Mouse (Mus musculus) left cerebral cortex, postnatal 36 days (tissue): ENCODE measurements around the gene Nop56. TPM values are rescaled to one million over a fixed set of nuclear protein-coding genes. Genes with fewer than 3 reads are reported as not detected.
A peak's percentile ranks its signal among the peaks of the same experiment; 100 is the strongest.

Experiments used
- DNase-seq, 2 experiments: peaks; one replicate each; pipeline ENCODE4 v3.0.0; 2021 to 2022; ENCODE audit warnings: low spot score in 2 of 2, mixed read lengths in 1 of 2
- intact Hi-C: fragments of 180-260 bp; cut with DNase I; formaldehyde crosslinking; loops from one replicate; pipeline ENCODE4 v1.15.1; 2025
- total RNA-seq, 2 experiments: library from RNA; stranded (reverse); gene quantifications; 2 replicates each; pipeline ENCODE4 v1.2.3; 2021

Nop56 gene
- total RNA-seq, 2 experiments from 2014 or later, result 120 to 126 TPM

DNA sequence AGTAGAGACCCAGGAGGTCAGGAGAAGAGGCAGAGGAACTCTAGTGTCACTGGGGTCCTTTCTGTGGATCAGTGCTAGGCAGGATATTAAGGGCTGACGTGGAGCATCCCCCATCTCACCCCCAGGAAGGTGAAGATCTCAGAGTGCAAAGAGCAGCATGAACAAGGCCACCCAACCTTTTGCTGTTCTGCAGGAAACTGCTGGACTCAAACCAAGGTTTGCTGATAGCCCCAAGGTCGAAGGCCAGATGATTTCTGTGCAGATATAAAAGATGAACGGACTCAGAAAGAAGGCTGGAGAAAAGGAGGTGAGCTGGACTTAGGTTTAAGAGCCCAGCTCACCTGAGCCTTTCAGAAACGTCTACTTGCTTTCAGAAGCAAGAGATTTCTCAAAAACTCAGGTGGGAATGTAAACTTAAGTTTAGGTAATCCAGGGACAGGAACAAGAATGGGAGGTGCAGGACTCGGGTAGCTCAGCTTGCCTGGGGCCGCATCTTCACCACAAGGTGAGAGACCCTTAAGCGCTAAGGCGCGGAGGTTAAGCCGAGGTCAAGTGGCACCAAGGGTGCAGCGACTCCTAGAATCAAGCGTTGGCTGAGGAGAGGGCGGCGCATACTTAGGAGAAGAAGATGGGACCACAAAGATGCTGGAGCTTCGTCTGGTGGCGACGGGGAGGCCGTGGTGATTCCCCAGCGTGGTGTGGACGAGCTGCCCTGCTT is 20.1 kb downstream of the Nop56 start:
- DNase-seq, result no peak
- intact Hi-C loops, result loop anchor here (2.0 to 10.0 kb wide), 2 partner anchors 68 to 270 kb away; partner anchors contain the start of gene Mrps26

DNA sequence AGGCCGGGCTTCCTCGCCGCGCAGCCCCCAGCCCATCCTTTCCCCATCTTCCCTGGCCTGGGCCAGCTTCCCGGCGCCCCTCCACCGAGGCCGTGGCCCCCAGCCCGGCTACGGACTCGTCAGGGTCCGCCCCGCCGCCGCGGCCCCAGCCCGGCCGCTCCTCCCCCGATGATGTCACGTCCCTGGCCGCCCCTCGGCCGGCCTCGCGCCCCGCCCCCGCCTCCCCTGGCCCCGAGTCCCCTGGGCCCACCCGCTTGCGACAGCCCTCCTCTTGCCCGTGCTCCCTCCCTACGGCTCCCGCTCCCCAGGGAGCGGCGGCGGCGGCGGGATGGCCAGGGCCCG is 20.7 kb downstream of the Nop56 start, which contains the start of gene Ebf4:
Gene Ebf4 (plus strand): TSS at position 234 of the 342 bp plus-strand sequence.
- peak in 1 of 2 experiments; percentile 24 for DNase-seq

DNA sequence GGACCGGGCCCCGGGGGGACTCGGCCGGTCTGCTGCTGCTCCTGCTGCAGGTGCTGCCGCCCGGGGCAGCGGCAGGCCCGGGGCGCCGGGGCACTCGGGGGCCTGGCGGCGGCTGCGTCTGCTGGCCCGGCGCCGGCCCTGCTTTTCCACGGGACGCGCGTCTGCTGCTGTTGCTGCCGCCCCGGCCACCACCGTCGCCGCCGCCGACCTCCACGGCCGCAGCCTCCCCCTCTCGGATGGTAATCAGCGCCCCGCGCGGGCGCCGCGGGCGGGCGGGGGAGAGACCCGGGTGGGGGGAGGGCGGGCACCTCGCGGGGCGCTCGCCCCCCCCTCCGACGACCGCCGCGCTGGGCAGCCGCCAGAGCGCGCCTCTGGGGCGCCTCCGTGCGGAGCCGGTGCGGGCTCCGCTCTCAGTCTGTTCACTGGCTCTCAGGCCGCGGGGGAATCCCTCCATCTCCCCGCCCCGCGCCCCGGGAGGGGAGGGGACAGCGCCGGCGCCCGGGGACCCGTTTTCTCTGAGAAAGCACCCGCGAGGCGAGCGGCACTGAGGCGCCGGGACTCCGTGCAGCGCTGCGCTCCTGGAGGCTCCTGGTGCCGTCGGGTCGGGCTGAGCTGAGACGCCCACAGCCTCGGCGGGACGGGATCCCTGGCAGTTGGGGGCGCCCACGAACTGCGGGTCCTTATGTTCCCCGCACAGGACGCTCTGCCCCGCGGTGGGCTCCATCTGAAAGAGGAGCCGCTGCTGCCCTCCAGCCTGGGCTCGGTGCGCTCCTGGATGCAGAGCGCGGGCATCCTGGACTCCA is 21.3 kb downstream of the Nop56 start:
- intact Hi-C loops, result loop anchor here (2.0 to 10.0 kb wide), 2 partner anchors 67 to 269 kb away; partner anchors contain the start of gene Mrps26
- DNase-seq, result peak in 1 of 2 experiments; percentile 56

More for the DNA sequence above, 20.7 kb downstream of the Nop56 start, which contains the start of gene Ebf4:
- intact Hi-C loops, result loop anchor here (2.0 to 10.0 kb wide), 2 partner anchors 68 to 270 kb away; partner anchors contain the start of gene Mrps26

DNA sequence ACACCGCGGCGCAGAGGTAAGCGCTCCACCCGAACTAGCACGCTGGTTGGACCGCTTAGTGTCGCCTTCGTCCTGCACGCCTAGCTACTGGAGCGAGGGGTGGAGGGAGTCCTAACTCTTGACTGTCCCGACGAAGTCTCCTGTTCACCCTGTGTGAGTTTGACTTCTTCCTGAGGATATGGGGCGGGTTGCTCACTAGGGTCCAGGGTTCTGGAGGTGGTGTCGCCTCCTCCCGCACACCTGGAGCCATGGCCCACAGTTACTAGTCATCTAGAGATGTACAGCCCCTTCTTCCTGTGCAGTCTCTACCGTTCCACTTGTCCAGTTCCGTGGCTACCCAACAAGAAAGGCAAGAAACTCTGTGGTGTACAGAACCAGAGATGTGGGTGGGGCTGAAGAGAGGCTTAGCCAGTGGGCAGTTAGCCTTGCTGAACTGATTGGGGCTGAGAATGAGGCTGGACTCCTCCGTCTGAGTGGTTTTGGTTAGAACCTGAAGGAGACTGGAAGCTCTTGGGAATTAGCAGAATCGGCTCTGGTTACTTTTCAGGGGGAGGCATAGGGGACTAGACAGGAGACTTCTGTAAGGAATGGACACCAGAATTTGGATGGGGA is 22.0 kb downstream of the Nop56 start:
- intact Hi-C loops, result loop anchor here (10.0 kb wide), 1 partner anchor 269 kb away; the partner anchor contains the start of gene Mrps26
- no peak for DNase-seq

DNA sequence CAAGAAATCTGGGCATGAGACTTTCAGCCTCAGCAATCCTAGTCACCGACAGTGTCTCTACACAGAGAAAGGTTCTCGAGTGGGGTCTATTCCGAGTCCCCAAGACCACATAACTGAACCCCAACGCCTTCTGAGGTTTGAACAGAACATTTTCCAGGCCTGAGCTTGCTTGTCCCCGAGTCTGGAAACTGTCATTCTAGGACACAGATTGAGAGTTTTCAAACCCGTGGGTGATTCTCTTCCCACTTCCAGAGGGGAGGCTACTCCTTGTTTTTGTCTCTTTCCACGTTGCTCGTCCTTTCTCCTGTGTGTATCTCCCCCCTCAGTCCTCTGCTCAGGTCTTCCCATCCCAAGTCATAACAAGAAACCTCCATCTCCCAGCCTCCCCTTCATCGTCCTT is 23.4 kb downstream of the Nop56 start:
- intact Hi-C loops, result loop anchor here (10.0 kb wide), 1 partner anchor 267 kb away; the partner anchor contains the start of gene Mrps26
- no peak for DNase-seq

DNA sequence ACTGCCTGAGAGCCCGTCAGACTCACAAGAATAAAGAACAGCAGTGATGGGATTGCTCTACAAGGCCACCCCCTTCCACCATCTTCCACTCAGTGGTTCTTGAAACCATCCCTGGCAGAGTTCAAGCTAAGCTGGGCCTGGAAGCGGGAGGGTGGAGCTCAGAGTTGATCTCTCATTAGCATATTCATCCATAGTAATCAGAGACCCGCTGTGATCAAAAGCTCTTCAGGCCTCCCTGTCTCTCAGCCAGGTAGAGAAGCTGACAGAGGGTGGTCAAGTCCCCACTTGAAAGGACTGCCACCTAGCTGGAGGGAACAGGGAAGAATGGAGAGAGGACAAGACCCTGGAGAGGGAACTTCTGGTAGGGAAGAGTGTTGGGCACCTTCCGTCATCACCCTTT is 28.8 kb downstream of the Nop56 start:
- no peak for DNase-seq
- intact Hi-C loops, result no loop called here

DNA sequence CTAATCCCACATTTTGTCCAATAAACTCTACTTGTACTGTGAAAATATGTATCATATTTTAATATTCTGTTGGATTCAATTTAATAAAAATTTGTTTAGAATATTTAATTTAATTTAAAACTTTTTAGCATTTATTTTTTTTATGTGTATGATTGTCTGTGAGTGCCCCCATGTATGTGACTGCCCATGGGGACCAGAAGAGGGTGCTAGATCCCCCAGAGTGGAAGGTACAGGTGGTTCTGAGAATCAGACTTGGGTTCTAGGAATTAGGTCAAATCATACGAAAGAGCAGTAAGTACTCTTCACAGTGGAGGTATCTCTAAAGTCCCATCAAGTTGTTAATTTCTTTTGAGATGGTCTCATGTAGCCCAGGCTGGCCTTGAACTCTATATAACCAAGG is 52.8 kb downstream of the Nop56 start:
- intact Hi-C loops, result no loop called here
- no peak for DNase-seq

Other genes starting within 250 kb of the Nop56 start
- under 1 TPM; 0.14 to 0.15 TPM for gene Tgm6, start 162.0 kb upstream of the Nop56 start, total RNA-seq
- 100 to 1,000 TPM in 1 of 2 experiments, 10 to 100 TPM in 1; 97.8 to 108 TPM for gene Snrpb, start 95.0 kb upstream of the Nop56 start, total RNA-seq
- gene Tmc2, start 79.2 kb upstream of the Nop56 start, total RNA-seq, result not detected
- 100 to 1,000 TPM; 278 to 289 TPM for gene Idh3b, start 10.1 kb downstream of the Nop56 start, total RNA-seq
- 10 to 100 TPM in 1 of 2 experiments, 1 to 10 TPM in 1; 8.3 to 10.5 TPM for gene Ebf4, start 20.7 kb downstream of the Nop56 start, total RNA-seq
- 1 to 10 TPM; 6.1 to 6.2 TPM for gene Cpxm1, start 123.1 kb downstream of the Nop56 start, total RNA-seq
- gene Gm28372, start 130.8 kb downstream of the Nop56 start, total RNA-seq, result not detected
- gene 1700020A23Rik, start 130.8 kb downstream of the Nop56 start, total RNA-seq, result not detected
- gene Tmem239, start 132.0 kb downstream of the Nop56 start, total RNA-seq, result not detected
- 10 to 100 TPM; 78.0 to 78.3 TPM for gene Vps16, start 149.9 kb downstream of the Nop56 start, total RNA-seq
- 10 to 100 TPM; 26.0 to 28.8 TPM for gene Pced1a, start 150.3 kb downstream of the Nop56 start, total RNA-seq
- gene Ptpra, start 175.8 kb downstream of the Nop56 start, total RNA-seq, result 100 to 1,000 TPM; 239 to 240 TPM